Mouse (Mus musculus) MEL (cell line): ENCODE results near the gene Zfp354b. TPM values are rescaled to one million over a fixed set of nuclear protein-coding genes. Genes with fewer than 3 reads are reported as not detected.

Experiments used
- DNase-seq: peaks from one replicate; pipeline ENCODE4 v3.0.0; 2011; ENCODE audit warnings: low read depth, low spot score
- H3K27ac ChIP-seq: 2 replicates; pipeline ENCODE4 v1.5.1; 2012; ENCODE audit warnings: low read depth, mild to moderate bottlenecking, control low read depth, low read length, moderate library complexity; ENCODE audit not compliant: control insufficient read depth
- H3K27me3 ChIP-seq, 2 experiments: fragments of 150-350 bp in 1 of 2; sonication (generic) in 1 of 2; 2 replicates each; pipeline ENCODE4 v1.6.1; 2012; ENCODE audit warnings: low read length in 2 of 2, mild to moderate bottlenecking in 2 of 2, improper control_type of control experiment in 1 of 2, moderate library complexity in 1 of 2; ENCODE audit not compliant: insufficient read depth in 2 of 2, control insufficient read depth in 1 of 2
- H3K36me3 ChIP-seq, 2 experiments: 2 replicates each; pipeline ENCODE4 v1.6.1; 2012 to 2014; ENCODE audit warnings: low read length in 2 of 2, improper control_type of control experiment in 1 of 2, inconsistent platforms in 1 of 2, mild to moderate bottlenecking in 1 of 2; ENCODE audit not compliant: insufficient read depth in 2 of 2, control insufficient read depth in 1 of 2
- H3K4me1 ChIP-seq, 2 experiments: fragments of 150-350 bp in 1 of 2; sonication (generic) in 1 of 2; 2 replicates each; pipeline ENCODE4 v1.6.1; 2012; ENCODE audit warnings: low read length in 2 of 2, improper control_type of control experiment in 1 of 2, mild to moderate bottlenecking in 1 of 2; ENCODE audit not compliant: insufficient read depth in 2 of 2, control insufficient read depth in 1 of 2
- H3K4me3 ChIP-seq, 2 experiments: fragments of 150-350 bp in 1 of 2; sonication (generic) in 1 of 2; 2 replicates each; pipeline ENCODE4 v1.5.1; 2012; ENCODE audit warnings: low read depth in 2 of 2, low read length in 2 of 2, mild to moderate bottlenecking in 2 of 2, moderate library complexity in 2 of 2, control low read depth in 1 of 2, improper control_type of control experiment in 1 of 2; ENCODE audit not compliant: control insufficient read depth in 1 of 2, insufficient read depth in 1 of 2
- H3K79me2 ChIP-seq: 2 replicates; pipeline ENCODE4 v1.6.1; 2012; ENCODE audit warnings: mild to moderate bottlenecking, low read length, moderate library complexity; ENCODE audit not compliant: control insufficient read depth, poor library complexity, insufficient read depth
- H3K9ac ChIP-seq: 2 replicates; pipeline ENCODE4 v1.6.1; 2012; ENCODE audit warnings: low read depth, mild to moderate bottlenecking, control low read depth, low read length, moderate library complexity; ENCODE audit not compliant: control insufficient read depth, poor library complexity, severe bottlenecking
- H3K9me3 ChIP-seq: fragments of 150-350 bp; sonication (generic); replicated peaks from 2 replicates; pipeline ENCODE4 v1.6.1; 2012; ENCODE audit warnings: mild to moderate bottlenecking, low read length, improper control_type of control experiment, moderate library complexity; ENCODE audit not compliant: insufficient read depth
- CHD1 ChIP-seq: IDR thresholded peaks from 2 replicates; pipeline ENCODE4 v1.6.1; 2012; ENCODE audit warnings: low read depth, mild to moderate bottlenecking, inconsistent platforms, low read length, improper control_type of control experiment
- CHD2 ChIP-seq: IDR thresholded peaks from 2 replicates; pipeline ENCODE4 v1.6.1; 2011; ENCODE audit warnings: low read length, improper control_type of control experiment
- CTCF ChIP-seq, 3 experiments: IDR thresholded peaks in 2 of 3; conservative IDR thresholded peaks in 1 of 3; 2 replicates each; pipeline ENCODE4 v1.5.1; 2011 to 2012; ENCODE audit warnings: low read length in 3 of 3, low read depth in 2 of 3, mild to moderate bottlenecking in 2 of 3, improper control_type of control experiment in 1 of 3, inconsistent platforms in 1 of 3, mixed read lengths in 1 of 3, moderate library complexity in 1 of 3; ENCODE audit not compliant: control insufficient read depth in 1 of 3, insufficient read depth in 1 of 3, poor library complexity in 1 of 3, severe bottlenecking in 1 of 3
- E2F4 ChIP-seq: IDR thresholded peaks from 2 replicates; pipeline ENCODE4 v1.6.1; 2011; ENCODE audit warnings: low read depth, low read length, improper control_type of control experiment, borderline replicate concordance
- ETS1 ChIP-seq: IDR thresholded peaks from 2 replicates; pipeline ENCODE4 v1.6.1; 2012; ENCODE audit warnings: low read depth, mild to moderate bottlenecking, inconsistent platforms, low read length, improper control_type of control experiment, moderate library complexity
- MAFK ChIP-seq: IDR thresholded peaks from 2 replicates; pipeline ENCODE4 v1.6.1; 2011; ENCODE audit warnings: low read depth, mild to moderate bottlenecking, low read length, improper control_type of control experiment, borderline replicate concordance
- MAX ChIP-seq: IDR thresholded peaks from 2 replicates; pipeline ENCODE4 v1.6.1; 2011; ENCODE audit warnings: low read length, improper control_type of control experiment
- MAZ ChIP-seq: IDR thresholded peaks from 2 replicates; pipeline ENCODE4 v1.6.1; 2012; ENCODE audit warnings: low read depth, mild to moderate bottlenecking, inconsistent platforms, low read length, improper control_type of control experiment
- MEF2A ChIP-seq: IDR thresholded peaks from 2 replicates; pipeline ENCODE4 v1.6.1; 2014; ENCODE audit warnings: low read depth, mild to moderate bottlenecking, inconsistent platforms, low read length, improper control_type of control experiment; ENCODE audit not compliant: poor library complexity, insufficient replicate concordance, severe bottlenecking; ENCODE audit errors: extremely low read depth
- MXI1 ChIP-seq: IDR thresholded peaks from 2 replicates; pipeline ENCODE4 v1.6.1; 2011; ENCODE audit warnings: mild to moderate bottlenecking, low read depth, low read length, improper control_type of control experiment
- MYB ChIP-seq: IDR thresholded peaks from 2 replicates; pipeline ENCODE4 v1.6.1; 2011; ENCODE audit warnings: mild to moderate bottlenecking, low read depth, low read length, improper control_type of control experiment
- MYC ChIP-seq: IDR thresholded peaks from 2 replicates; pipeline ENCODE4 v1.6.1; 2011; ENCODE audit warnings: low read depth, mild to moderate bottlenecking, low read length, improper control_type of control experiment, moderate library complexity
- NRF1 ChIP-seq: IDR thresholded peaks from 2 replicates; pipeline ENCODE4 v1.6.1; 2014; ENCODE audit warnings: low read depth, mild to moderate bottlenecking, inconsistent platforms, low read length, improper control_type of control experiment, moderate library complexity; ENCODE audit not compliant: poor library complexity, insufficient read depth, severe bottlenecking
- POLR2A ChIP-seq, 2 experiments: IDR thresholded peaks; 2 replicates each; pipeline ENCODE4 v1.6.1; 2011 to 2012; ENCODE audit warnings: low read length in 2 of 2, mild to moderate bottlenecking in 2 of 2, control low read depth in 1 of 2, improper control_type of control experiment in 1 of 2, low read depth in 1 of 2, moderate library complexity in 1 of 2; ENCODE audit not compliant: control insufficient read depth in 1 of 2, insufficient read depth in 1 of 2, poor library complexity in 1 of 2
- POLR2AphosphoS5 ChIP-seq: IDR thresholded peaks from 2 replicates; pipeline ENCODE4 v1.6.1; 2012; ENCODE audit warnings: low read depth, borderline replicate concordance, mild to moderate bottlenecking, inconsistent platforms, low read length, moderate library complexity, mixed read lengths
- RCOR1 ChIP-seq: IDR thresholded peaks from 2 replicates; pipeline ENCODE4 v1.6.1; 2012; ENCODE audit warnings: low read depth, mild to moderate bottlenecking, inconsistent platforms, low read length, improper control_type of control experiment
- SIN3A ChIP-seq: IDR thresholded peaks from 2 replicates; pipeline ENCODE4 v1.6.1; 2012; ENCODE audit warnings: low read length, improper control_type of control experiment, inconsistent platforms
- SMC3 ChIP-seq: IDR thresholded peaks from 2 replicates; pipeline ENCODE4 v1.6.1; 2011; ENCODE audit warnings: low read depth, low read length, improper control_type of control experiment
- TAL1 ChIP-seq: IDR thresholded peaks from 2 replicates; pipeline ENCODE4 v1.6.1; 2012; ENCODE audit warnings: mild to moderate bottlenecking, inconsistent platforms, low read length, moderate library complexity, mixed read lengths
- TBP ChIP-seq: IDR thresholded peaks from 2 replicates; pipeline ENCODE4 v1.8.0; 2011; ENCODE audit warnings: low read depth, low read length, improper control_type of control experiment
- TCF12 ChIP-seq: IDR thresholded peaks from 2 replicates; pipeline ENCODE4 v1.6.1; 2014; ENCODE audit warnings: low read depth, mild to moderate bottlenecking, inconsistent platforms, low read length, improper control_type of control experiment, moderate library complexity
- USF1 ChIP-seq: IDR thresholded peaks from 2 replicates; pipeline ENCODE4 v1.6.1; 2014; ENCODE audit warnings: low read depth, mild to moderate bottlenecking, inconsistent platforms, low read length, improper control_type of control experiment, moderate library complexity
- USF2 ChIP-seq, 2 experiments: IDR thresholded peaks; 2 replicates each; pipeline ENCODE4 v1.6.1; 2011 to 2012; ENCODE audit warnings: improper control_type of control experiment in 2 of 2, low read length in 2 of 2, borderline replicate concordance in 1 of 2, inconsistent platforms in 1 of 2, low read depth in 1 of 2, mild to moderate bottlenecking in 1 of 2; ENCODE audit not compliant: insufficient read depth in 1 of 2
- ZC3H11A ChIP-seq: IDR thresholded peaks from 2 replicates; pipeline ENCODE4 v1.6.1; 2012; ENCODE audit warnings: low read depth, mild to moderate bottlenecking, inconsistent platforms, low read length, improper control_type of control experiment
- polyA plus RNA-seq, 2 experiments: library from polyadenylated mRNA; stranded (reverse) in 1 of 2; unstranded in 1 of 2; fragments of >175 nt in 1 of 2; fragments of >200 nt in 1 of 2; gene quantifications; 2 replicates each; pipeline versions ENCODE4 v1.2.1 to v1.2.4; 2012; ENCODE audit warnings: low replicate concordance in 2 of 2, low read depth in 1 of 2; ENCODE audit not compliant: insufficient read length in 2 of 2, insufficient read depth in 1 of 2, missing spikeins in 1 of 2
- total RNA-seq: library from RNA; depleted of rRNA; stranded (reverse); fragments of 300-350 nt; gene quantifications from 2 replicates; pipeline ENCODE4 v1.2.3, GENCODE M21; 2012

Gene Zfp354b
- total and polyA plus RNA-seq, 3 experiments, result not detected

- Histone ChIP-seq H3K4me3 (no peak overlapping the region), H3K4me1 (no peaks in the 10 kb centered on the region), H3K9me3 (no peaks in the 10 kb centered on the region), H3K27me3 (no peaks in the 10 kb centered on the region), H3K79me2 (no peaks in the 10 kb centered on the region), H3K27ac (no peak overlapping the region), H3K9ac (no peak overlapping the region), H3K36me3 (no peaks in the 10 kb centered on the region)
- TF ChIP-seq TCF12, result no peak
- no peak for TF ChIP-seq POLR2A (IDR thresholded peaks at IDR 0.05; ENCODE audit: control insufficient read depth in 1 of 2, insufficient read depth in 1 of 2, low read depth in 1 of 2, low read length in 2 of 2, poor library complexity in 1 of 2)
- TF ChIP-seq USF1, result no peak
- no peak for TF ChIP-seq NRF1
- TF ChIP-seq CTCF (IDR thresholded peaks at IDR 0.05 in 2 of 3, conservative IDR thresholded peaks at IDR 0.05 in 1 of 3; ENCODE audit: control insufficient read depth in 1 of 3, insufficient read depth in 1 of 3, low read depth in 2 of 3, low read length in 3 of 3, poor library complexity in 1 of 3, severe bottlenecking in 1 of 3), result no peak
- no peak for TF ChIP-seq SIN3A
- no peak for TF ChIP-seq MYB
- TF ChIP-seq RCOR1, result no peak
- TF ChIP-seq MAFK, result no peak
- TF ChIP-seq ETS1, result no peak
- no peak for TF ChIP-seq TAL1
- no peak for TF ChIP-seq MXI1
- no peak for TF ChIP-seq SMC3
- no peak for DNase-seq
Observed at GRCm38 (mm10) chr11:50914461-50914860, 17.0 kb downstream of the Zfp354b start.

- no peaks in the 10 kb centered on the region; a peak in 1 of 4 replicates for H3K27me3 ChIP-seq
- H3K9me3 ChIP-seq, result no peaks in the 10 kb centered on the region
- DNase-seq, result no peak
- no peaks in the 10 kb centered on the region for H3K79me2 ChIP-seq
- H3K27ac ChIP-seq, result no peak overlapping the region
- no peak overlapping the region for H3K4me3 ChIP-seq
- H3K36me3 ChIP-seq, result no peaks in the 10 kb centered on the region
- no peak overlapping the region for H3K9ac ChIP-seq
- no peak for TF ChIP-seq USF2 (IDR thresholded peaks at IDR 0.05; ENCODE audit: borderline replicate concordance in 1 of 2, insufficient read depth in 1 of 2, low read depth in 1 of 2, low read length in 2 of 2)
- no peak for TF ChIP-seq CHD1
- no peak for TF ChIP-seq E2F4
- TF ChIP-seq MAZ, result no peak
- no peak for TF ChIP-seq TBP
- no peak for TF ChIP-seq POLR2AphosphoS5
- TF ChIP-seq ZC3H11A, result no peak
- no peak for TF ChIP-seq MYC
- no peak for TF ChIP-seq MAX
- TF ChIP-seq CHD2, result no peak
- no peak for TF ChIP-seq MEF2A
- TF ChIP-seq MYB, result no peak
- TF ChIP-seq, all 39 proteins: peak for 0
- no peaks in the 10 kb centered on the region for H3K4me1 ChIP-seq
Observed at GRCm38 (mm10) chr11:50913301-50913700, 18.1 kb downstream of the Zfp354b start.
